Mouse (Mus musculus) kidney, postnatal 4 days (tissue): Measurements from ENCODE around the gene Slc22a8.
A peak's percentile ranks its signal among the peaks of the same experiment; 100 is the strongest.

Experiments
- DNase-seq, 2 experiments: peaks; one replicate each; pipeline ENCODE4 v3.0.0; 2021; ENCODE audit warnings: mixed read lengths in 2 of 2

Slc22a8 gene

GRCm38 (mm10) chr19:8590954-8591353, at the start of gene Slc22a8:
Gene Slc22a8, plus strand, starts transcription at chr19:8591254.
- DNase-seq = no peak

GRCm38 (mm10) chr19:8558897-8559296, 32.2 kb upstream of the Slc22a8 start:
- DNase-seq = no peak

- DNase-seq = no peak
Observed at GRCm38 (mm10) chr19:8564021-8564420, 27.0 kb upstream of the Slc22a8 start.

GRCm38 (mm10) chr19:8564469-8564868, 26.6 kb upstream of the Slc22a8 start:
- no peak for DNase-seq

- no peak for DNase-seq
Observed at GRCm38 (mm10) chr19:8565262-8565661, 25.8 kb upstream of the Slc22a8 start.

- DNase-seq = no peak
Observed at GRCm38 (mm10) chr19:8565985-8566384, 25.1 kb upstream of the Slc22a8 start.

- DNase-seq = peak; percentile 74 to 80
Observed at GRCm38 (mm10) chr19:8567104-8567880, 23.8 kb upstream of the Slc22a8 start.

GRCm38 (mm10) chr19:8569453-8569863, 21.6 kb upstream of the Slc22a8 start:
- DNase-seq = peak; percentile 67 to 75

- peak in 1 of 2 experiments; percentile 26 for DNase-seq
Observed at GRCm38 (mm10) chr19:8570341-8571040, 20.6 kb upstream of the Slc22a8 start.

GRCm38 (mm10) chr19:8571746-8572145, 19.3 kb upstream of the Slc22a8 start:
- peak; percentile 18 to 48 for DNase-seq

GRCm38 (mm10) chr19:8572485-8572884, 18.6 kb upstream of the Slc22a8 start:
- DNase-seq = no peak

- no peak for DNase-seq
Observed at GRCm38 (mm10) chr19:8577432-8577831, 13.6 kb upstream of the Slc22a8 start.

GRCm38 (mm10) chr19:8578293-8578969, 12.6 kb upstream of the Slc22a8 start:
- DNase-seq = peak; percentile 67 to 80

- no peak for DNase-seq
Observed at GRCm38 (mm10) chr19:8578970-8579342, 12.1 kb upstream of the Slc22a8 start.

GRCm38 (mm10) chr19:8585298-8585697, 5.8 kb upstream of the Slc22a8 start:
- DNase-seq = no peak

- no peak for DNase-seq
Observed at GRCm38 (mm10) chr19:8585899-8586298, 5.2 kb upstream of the Slc22a8 start.

- no peak for DNase-seq
Observed at GRCm38 (mm10) chr19:8586350-8586749, 4.7 kb upstream of the Slc22a8 start.

GRCm38 (mm10) chr19:8587315-8587714, 3.7 kb upstream of the Slc22a8 start:
- no peak for DNase-seq

GRCm38 (mm10) chr19:8592155-8592554, 1.1 kb downstream of the Slc22a8 start:
- DNase-seq = no peak

GRCm38 (mm10) chr19:8592873-8593408, 1.9 kb downstream of the Slc22a8 start:
- DNase-seq = peak; percentile 49 to 68

GRCm38 (mm10) chr19:8593833-8594232, 2.8 kb downstream of the Slc22a8 start:
- no peak for DNase-seq

GRCm38 (mm10) chr19:8594518-8594917, 3.5 kb downstream of the Slc22a8 start:
- peak; percentile 36 to 64 for DNase-seq

- DNase-seq = peak in 1 of 2 experiments; percentile 22
Observed at GRCm38 (mm10) chr19:8597269-8597668, 6.2 kb downstream of the Slc22a8 start.
